Mouse (Mus musculus) neural tube, embryonic 13.5 days (tissue): ENCODE data around the gene Arfip2. TPM values are rescaled to one million over a fixed set of nuclear protein-coding genes. Genes with fewer than 3 reads are reported as not detected.

Source experiments
- ATAC-seq: fragments of 200-750 bp; cut with Nextera tagmentation; 2 replicates; pipeline ENCODE4 v1.8.0; 2017; ENCODE audit warnings: low read depth, mild to moderate bottlenecking, moderate TSS enrichment, moderate library complexity
- H3K27ac ChIP-seq: fragments of 300-500 bp; sonication (generic); replicated peaks from 2 replicates; pipeline ENCODE4 v1.5.1; 2015; ENCODE audit warnings: moderate library complexity, mild to moderate bottlenecking, inconsistent platforms
- H3K27me3 ChIP-seq: fragments of 300-500 bp; sonication (generic); 2 replicates; pipeline ENCODE4 v1.6.1; 2015; ENCODE audit warnings: mild to moderate bottlenecking, inconsistent platforms
- H3K36me3 ChIP-seq: fragments of 300-500 bp; sonication (generic); 2 replicates; pipeline ENCODE4 v1.6.1; 2015; ENCODE audit warnings: mild to moderate bottlenecking, inconsistent platforms
- H3K4me1 ChIP-seq: fragments of 300-500 bp; sonication (generic); replicated peaks from 2 replicates; pipeline ENCODE4 v1.6.1; 2015; ENCODE audit warnings: inconsistent platforms
- H3K4me2 ChIP-seq: fragments of 300-500 bp; sonication (generic); 2 replicates; pipeline ENCODE4 v1.6.1; 2015; ENCODE audit warnings: inconsistent platforms, mild to moderate bottlenecking, moderate library complexity
- H3K4me3 ChIP-seq: fragments of 300-500 bp; sonication (generic); 2 replicates; pipeline ENCODE4 v1.5.1; 2015; ENCODE audit warnings: mild to moderate bottlenecking, inconsistent platforms
- H3K9ac ChIP-seq: fragments of 300-500 bp; sonication (generic); 2 replicates; pipeline ENCODE4 v1.6.1; 2015; ENCODE audit warnings: moderate library complexity, mild to moderate bottlenecking, inconsistent platforms
- H3K9me3 ChIP-seq: fragments of 300-500 bp; sonication (generic); 2 replicates; pipeline ENCODE4 v1.6.1; 2016; ENCODE audit warnings: inconsistent platforms
- WGBS: fragments of 180-500 bp; shearing (Covaris S2); methylation state at CpG from one replicate; pipeline ENCODE4 v1.1.7; 2015; 5-methylcytosine and 5-hydroxymethylcytosine counted together
- polyA plus RNA-seq: library from polyadenylated mRNA; unstranded; fragments of >200 nt; fragmentation: Nextera tagmentation; extraction: Ambion mirVana; gene quantifications from 2 replicates; pipeline ENCODE4 v1.2.1, GENCODE M21; 2015

The Arfip2 gene
- 81.1 and 82.1 TPM in 2 replicates for polyA plus RNA-seq

DNA sequence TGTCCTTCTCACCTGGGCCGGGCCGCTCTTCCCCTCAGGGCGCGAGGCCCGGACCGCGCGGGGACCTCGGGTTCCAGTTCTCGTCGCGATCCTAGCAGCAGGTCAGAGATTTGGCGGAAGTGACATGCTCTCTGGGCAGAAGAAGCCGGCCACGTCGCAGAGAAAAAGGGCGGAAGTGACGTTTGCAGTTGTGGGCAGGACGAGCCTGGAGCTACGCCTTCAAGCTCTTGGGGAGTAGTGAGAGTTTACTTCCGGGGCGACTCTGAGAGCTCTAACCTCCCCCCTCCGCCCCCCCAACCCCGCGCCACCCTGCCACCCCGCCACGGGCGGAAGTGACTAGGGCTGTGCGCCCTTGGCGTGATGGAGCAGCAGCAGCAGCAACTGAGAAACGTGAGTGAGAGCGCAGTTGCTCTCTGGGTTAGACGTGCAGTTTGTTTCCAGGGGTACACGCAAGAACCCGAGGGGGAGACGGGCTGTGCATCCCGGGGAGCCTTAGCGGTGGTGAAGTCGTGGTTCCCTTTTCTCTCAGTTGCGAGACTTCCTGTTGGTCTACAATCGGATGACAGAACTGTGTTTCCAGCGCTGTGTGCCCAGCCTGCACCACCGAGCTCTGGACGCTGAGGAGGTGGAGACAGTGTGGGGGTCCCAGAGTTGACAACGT, at the start of gene Arfip2, which contains the start of gene Gm45799:
Gene Arfip2, minus strand, starts transcription at position 184 of the 661 bp plus-strand sequence.
Gene Gm45799, plus strand, starts transcription at position 320 of the 661 bp plus-strand sequence.
- Histone ChIP-seq H3K27me3 (no peaks in the 10 kb centered on the region), H3K36me3 (peaks cover 44% of the 10 kb centered on the region), H3K9me3 (no peaks in the 10 kb centered on the region), H3K4me2 (peak within 1 kb of the TSS; percentile 88), H3K9ac (peak within 1 kb of the TSS; percentile 91), H3K27ac (peak within 1 kb of the TSS; percentile 88), H3K4me3 (peak within 1 kb of the TSS; percentile 71), H3K4me1 (peaks cover 41% of the 10 kb centered on the region)
- ATAC-seq = peak; percentile 97
- under 1% methylated on average over 42 of the region's 45 CpGs for WGBS

DNA sequence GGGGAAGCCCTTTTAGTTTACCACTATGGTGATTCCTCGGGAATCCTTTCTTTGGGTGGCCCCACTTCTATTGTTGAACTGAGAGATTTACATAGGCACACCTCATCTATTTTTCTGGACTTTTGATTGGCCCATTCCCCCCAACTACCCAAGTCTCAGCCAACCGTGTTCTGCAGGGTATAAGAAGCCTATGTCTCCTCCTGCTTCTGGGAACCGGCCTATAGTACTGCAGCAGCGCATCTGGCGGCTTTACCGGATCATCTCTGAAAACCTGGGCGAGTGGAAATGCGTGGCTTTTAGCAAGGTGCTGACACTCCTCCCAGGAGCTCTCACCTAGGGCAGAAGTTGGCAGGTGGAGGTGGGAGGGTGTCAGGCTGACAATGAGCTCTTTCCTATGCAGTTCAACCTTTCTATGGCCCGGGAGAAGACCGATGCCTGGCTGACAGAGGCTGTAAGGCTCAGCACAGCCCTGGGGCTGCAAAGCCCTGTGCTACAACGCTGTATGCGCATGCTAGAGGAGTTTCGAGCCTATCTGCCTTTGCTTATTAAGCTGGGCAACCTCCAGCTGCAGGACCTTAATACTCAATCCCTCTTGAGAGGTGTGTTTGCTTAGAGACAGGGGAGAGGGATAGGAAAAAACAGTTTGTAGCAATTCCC, 45.5 kb upstream of the Arfip2 start:
- Histone ChIP-seq H3K27ac (no peak overlapping the region), H3K4me2 (peak overlapping the region; percentile 20; the same call in 1 of the 2 replicates), H3K9me3 (no peaks in the 10 kb centered on the region), H3K27me3 (no peaks in the 10 kb centered on the region), H3K9ac (no peak overlapping the region), H3K4me3 (no peak overlapping the region), H3K36me3 (no peaks in the 10 kb centered on the region), H3K4me1 (0 out of 2 replicates have a peak, but pooled peaks cover 6% of the 10 kb centered on the region)
- 0 out of 2 replicates have a peak, but pooled peaks have one; percentile 15 for ATAC-seq
- WGBS = 18% methylated on average over 13 of the region's 13 CpGs

DNA sequence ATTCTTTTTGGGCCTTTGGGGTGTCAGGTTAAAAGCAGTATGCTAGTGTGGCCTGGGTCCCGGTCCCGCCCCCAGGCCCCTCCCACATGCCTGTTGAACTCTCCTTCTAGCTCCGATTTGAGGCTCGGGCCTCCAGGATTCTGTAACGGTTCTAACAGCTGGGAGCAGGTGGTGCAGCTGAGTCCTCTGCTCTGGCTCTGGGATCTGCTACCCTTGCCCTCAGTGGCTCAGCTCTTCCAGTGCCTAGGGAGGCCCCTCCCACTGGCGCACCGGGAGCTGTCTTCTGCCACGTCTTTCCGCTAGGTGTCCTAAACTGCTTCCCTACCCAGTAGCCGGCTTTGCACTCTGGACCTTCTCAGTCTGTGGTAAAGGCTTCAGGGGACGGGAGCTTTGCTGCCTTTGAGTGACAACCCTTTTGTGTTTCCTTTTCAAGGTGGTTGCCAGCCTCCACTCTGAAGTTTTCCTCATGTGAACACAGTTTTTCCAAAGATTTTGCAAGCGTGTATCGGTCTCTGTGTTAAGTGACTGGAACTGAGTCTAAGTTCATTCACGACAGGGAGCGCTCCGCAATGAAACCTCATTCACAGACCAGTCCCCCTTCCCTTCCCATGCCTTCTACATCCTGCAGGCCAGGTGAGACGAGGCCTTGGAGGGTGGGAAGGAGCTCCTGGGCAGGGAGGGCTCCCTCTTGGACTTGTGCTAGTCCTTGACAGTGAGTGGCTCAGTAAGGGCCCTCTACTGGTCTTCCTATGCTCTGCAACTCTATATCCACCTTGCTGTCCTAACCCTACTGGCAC, 10.6 kb upstream of the Arfip2 start, which contains the start of gene Dnhd1:
Gene Dnhd1, plus strand, starts transcription at position 189 of the 797 bp plus-strand sequence.
- Histone ChIP-seq H3K4me1 (peaks cover 10% of the 10 kb centered on the region), H3K4me3 (peak within 1 kb of the TSS; percentile 32), H3K36me3 (peaks cover 8% of the 10 kb centered on the region), H3K9ac (peak within 1 kb of the TSS; percentile 44), H3K9me3 (no peaks in the 10 kb centered on the region), H3K27ac (peak within 1 kb of the TSS; percentile 39; the same call in 1 of the 2 replicates), H3K27me3 (no peaks in the 10 kb centered on the region), H3K4me2 (peak within 1 kb of the TSS; percentile 64)
- peak; percentile 95 for ATAC-seq
- 2% methylated on average over 17 of the region's 17 CpGs for WGBS

DNA sequence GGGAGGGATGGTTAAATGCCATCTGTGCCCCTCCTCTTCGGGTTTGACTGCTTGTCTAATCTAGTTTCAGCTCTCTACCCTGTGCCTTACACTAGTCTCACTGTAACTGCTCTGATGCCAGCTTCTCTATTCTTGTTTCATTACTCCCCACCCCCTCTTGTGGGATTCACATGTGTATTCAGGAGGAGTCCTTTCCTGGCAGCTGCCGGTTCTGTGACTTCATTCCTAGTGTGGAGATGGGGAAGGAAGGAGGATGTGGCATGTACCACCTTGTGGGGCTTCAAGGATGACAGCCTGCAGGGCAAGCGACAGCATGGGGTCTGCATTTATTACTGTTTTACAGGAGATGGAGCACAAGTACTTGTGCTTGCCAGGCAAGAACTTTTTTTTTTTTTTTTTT, 1.7 kb upstream of the Arfip2 start:
- peak overlapping the region; percentile 71 for H3K4me3 ChIP-seq

DNA sequence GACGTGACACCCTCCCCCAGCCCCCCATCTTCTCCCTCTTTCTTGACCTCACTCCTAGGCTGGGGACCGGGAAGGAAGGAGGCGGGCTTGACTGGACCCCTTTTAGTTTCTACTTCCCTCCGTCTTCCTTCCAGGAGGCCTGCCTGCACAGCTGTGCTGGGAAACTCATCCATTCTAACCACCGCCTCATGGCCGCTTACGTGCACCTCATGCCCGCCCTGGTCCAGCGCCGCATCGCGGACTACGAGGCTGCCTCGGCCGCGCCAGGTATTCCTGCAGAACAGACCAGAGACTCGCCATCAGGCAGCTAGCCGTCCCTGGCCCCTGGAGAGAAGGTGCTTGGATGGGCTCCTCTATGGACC, 659 bp upstream of the Arfip2 start:
- peak overlapping the region; percentile 91 for H3K9ac ChIP-seq
- H3K9me3 ChIP-seq = no peaks in the 10 kb centered on the region
- H3K27me3 ChIP-seq = no peaks in the 10 kb centered on the region
- no peak; the same call in 1 of the 2 replicates for ATAC-seq
- H3K4me2 ChIP-seq = peak overlapping the region; percentile 88
- H3K4me1 ChIP-seq = peaks cover 36% of the 10 kb centered on the region
- H3K36me3 ChIP-seq = peaks cover 43% of the 10 kb centered on the region
- WGBS = under 1% methylated on average over 18 of the region's 18 CpGs
- peak overlapping the region; percentile 71 for H3K4me3 ChIP-seq
- H3K27ac ChIP-seq = peak overlapping the region; percentile 88

More for the DNA sequence above, 1.7 kb upstream of the Arfip2 start:
- ATAC-seq = no peak
- peak overlapping the region; percentile 38; the same call in 1 of the 2 replicates for H3K27ac ChIP-seq
- H3K9ac ChIP-seq = peak overlapping the region; percentile 91
- H3K27me3 ChIP-seq = no peaks in the 10 kb centered on the region
- H3K4me1 ChIP-seq = peaks cover 32% of the 10 kb centered on the region
- H3K4me2 ChIP-seq = peak overlapping the region; percentile 88
- H3K36me3 ChIP-seq = peaks cover 36% of the 10 kb centered on the region
- WGBS = 38% methylated on average over 3 of the region's 3 CpGs
- H3K9me3 ChIP-seq = no peaks in the 10 kb centered on the region

DNA sequence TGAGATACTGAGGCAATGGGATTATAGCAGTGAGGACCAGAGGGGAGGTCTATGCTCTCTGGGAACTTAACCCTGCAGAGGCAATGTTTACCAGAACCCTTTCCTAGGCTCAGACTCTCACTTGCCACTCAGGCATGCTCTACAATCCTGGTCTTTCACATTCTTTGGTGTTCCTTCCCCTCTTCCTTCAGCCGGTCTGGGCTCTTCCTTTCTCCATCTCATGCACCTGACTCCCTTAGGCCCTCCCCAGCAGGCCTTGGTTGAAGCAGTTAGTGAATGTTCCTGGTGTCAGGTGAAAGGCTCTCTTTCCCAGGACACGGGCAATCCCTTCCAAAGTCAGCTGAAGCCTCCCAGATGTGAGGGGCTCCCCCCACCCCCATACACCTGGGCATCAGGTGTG, 460 bp downstream of the Arfip2 start, which contains the start of gene Timm10b:
Gene Timm10b, plus strand, starts transcription at position 301 of the 400 bp plus-strand sequence.
- peaks cover 39% of the 10 kb centered on the region for H3K36me3 ChIP-seq

DNA sequence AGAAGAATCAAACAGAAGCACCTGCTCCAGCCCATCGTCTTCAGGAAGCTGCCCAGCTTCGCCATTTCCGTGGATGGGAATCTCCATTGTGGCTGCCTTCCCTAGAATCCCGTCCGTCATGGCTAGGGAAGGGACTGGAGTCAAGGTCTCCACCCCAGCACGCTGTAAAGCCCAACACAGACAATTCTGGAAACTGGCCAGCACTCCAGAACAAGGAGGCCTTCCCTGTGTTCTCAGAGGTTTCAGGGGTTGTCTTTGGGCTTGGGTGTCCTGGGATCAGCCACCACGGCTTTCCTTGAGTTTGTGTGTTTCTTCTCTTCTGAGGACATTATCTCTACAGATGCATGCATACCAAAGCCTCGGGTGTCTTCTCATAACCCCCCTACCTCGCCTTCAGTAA, 912 bp downstream of the Arfip2 start:
- Histone ChIP-seq H3K4me3 (peak overlapping the region; percentile 71), H3K9ac (peak overlapping the region; percentile 91), H3K27ac (no peak overlapping the region), H3K9me3 (no peaks in the 10 kb centered on the region), H3K27me3 (no peaks in the 10 kb centered on the region), H3K4me2 (peak overlapping the region; percentile 88), H3K4me1 (peaks cover 52% of the 10 kb centered on the region), H3K36me3 (peaks cover 39% of the 10 kb centered on the region)
- WGBS = 77% methylated on average over 9 of the region's 9 CpGs
- no peak for ATAC-seq

More for the DNA sequence above, 460 bp downstream of the Arfip2 start, which contains the start of gene Timm10b:
- Histone ChIP-seq H3K4me2 (peak within 1 kb of the TSS; percentile 88), H3K27ac (peak within 1 kb of the TSS; percentile 88), H3K4me3 (peak within 1 kb of the TSS; percentile 71), H3K9ac (peak within 1 kb of the TSS; percentile 91), H3K27me3 (no peaks in the 10 kb centered on the region), H3K9me3 (no peaks in the 10 kb centered on the region), H3K4me1 (peaks cover 47% of the 10 kb centered on the region)
- 6% methylated on average over 2 of the region's 2 CpGs for WGBS
- no peak; the same call in 1 of the 2 replicates for ATAC-seq

DNA sequence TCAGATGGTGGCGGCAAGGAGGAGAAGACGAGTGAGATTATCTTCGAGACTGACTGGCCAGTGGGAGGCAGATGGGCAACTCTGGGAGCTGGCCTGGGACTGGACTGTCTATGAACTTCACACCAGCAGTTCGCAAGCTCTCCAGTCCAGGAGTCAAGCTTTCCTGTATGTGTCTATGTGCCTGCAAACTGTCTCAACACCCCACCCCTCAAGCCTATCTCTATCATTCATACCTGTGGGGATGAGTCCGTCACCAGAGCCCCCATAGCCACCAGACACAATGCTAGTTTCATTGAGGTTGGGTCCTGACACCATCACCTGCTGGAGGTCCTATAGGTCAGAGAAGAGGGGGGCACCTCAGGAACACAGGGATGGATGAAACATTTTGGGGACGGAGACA, 1.4 kb downstream of the Arfip2 start:
- Histone ChIP-seq H3K36me3 (peaks cover 39% of the 10 kb centered on the region), H3K4me3 (no peak overlapping the region)
- ATAC-seq = no peak

DNA sequence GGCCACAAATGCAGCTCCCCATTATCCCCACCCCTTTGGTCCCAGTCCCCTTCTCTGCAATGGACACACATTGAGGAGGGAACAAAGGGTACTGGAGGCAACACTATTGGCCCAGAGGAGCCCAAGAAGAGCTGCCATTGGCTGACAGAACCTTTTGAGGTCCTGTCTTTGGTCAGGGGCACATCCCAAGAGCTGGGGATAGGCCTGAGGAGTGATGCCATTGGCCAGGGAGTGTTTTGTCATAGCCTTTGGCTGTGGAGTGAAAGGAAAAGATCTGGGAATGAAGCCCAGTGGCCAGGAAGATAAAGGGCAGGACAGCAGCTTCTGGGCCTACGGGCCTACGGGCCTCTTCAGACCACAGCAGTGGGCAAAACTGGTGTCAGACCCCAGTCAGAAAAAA, 4.5 kb downstream of the Arfip2 start:
- Histone ChIP-seq H3K9me3 (no peaks in the 10 kb centered on the region), H3K27me3 (no peaks in the 10 kb centered on the region), H3K9ac (no peak overlapping the region), H3K4me3 (no peak overlapping the region), H3K36me3 (peaks cover 34% of the 10 kb centered on the region), H3K27ac (peak overlapping the region; percentile 93), H3K4me1 (peaks cover 65% of the 10 kb centered on the region), H3K4me2 (no peak overlapping the region)
- no peak for ATAC-seq
- WGBS = 98% methylated on average over 2 of the region's 2 CpGs

More for the DNA sequence above, 1.4 kb downstream of the Arfip2 start:
- H3K9ac ChIP-seq = peak overlapping the region; percentile 91; the same call in 1 of the 2 replicates
- 94% methylated on average over 6 of the region's 6 CpGs for WGBS
- no peaks in the 10 kb centered on the region for H3K27me3 ChIP-seq
- no peak overlapping the region for H3K27ac ChIP-seq
- peak overlapping the region; percentile 88 for H3K4me2 ChIP-seq
- H3K4me1 ChIP-seq = peaks cover 57% of the 10 kb centered on the region
- no peaks in the 10 kb centered on the region for H3K9me3 ChIP-seq

DNA sequence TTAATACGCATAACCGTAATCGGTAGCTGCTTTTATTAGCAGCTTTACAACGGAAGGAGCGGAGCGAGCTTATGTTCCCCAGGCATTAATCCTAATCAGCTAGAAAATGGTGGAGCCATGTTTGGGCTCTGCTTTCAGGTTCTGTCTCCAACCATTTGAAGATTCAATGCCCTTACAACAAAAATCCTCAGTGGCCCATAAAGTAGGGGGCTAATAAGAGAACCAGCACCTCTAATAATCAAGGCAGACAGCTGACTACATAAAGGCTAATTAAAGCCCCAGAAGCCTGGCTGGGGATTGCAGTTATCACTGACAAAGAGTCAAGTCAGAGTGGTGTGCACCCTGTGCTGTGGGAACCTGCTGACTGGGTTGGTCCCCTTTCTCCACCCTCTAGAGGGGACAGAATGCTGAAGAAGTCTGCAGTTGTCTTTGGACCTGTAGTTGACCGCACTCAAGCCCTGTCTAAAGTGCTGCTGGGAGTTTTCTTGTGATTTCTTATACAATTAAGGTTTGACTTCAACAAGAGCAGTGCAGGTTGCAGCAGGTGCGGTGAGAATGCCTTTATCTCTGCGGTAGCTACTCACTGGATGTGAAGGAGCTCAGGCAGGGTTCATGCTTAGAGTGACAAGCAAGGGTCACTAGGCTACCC, 5.8 kb downstream of the Arfip2 start:
- Histone ChIP-seq H3K36me3 (peaks cover 34% of the 10 kb centered on the region), H3K4me2 (peak overlapping the region; percentile 86), H3K9me3 (no peaks in the 10 kb centered on the region), H3K4me3 (peak overlapping the region; percentile 86), H3K9ac (peak overlapping the region; percentile 95), H3K27me3 (no peaks in the 10 kb centered on the region), H3K4me1 (peaks cover 71% of the 10 kb centered on the region), H3K27ac (peak overlapping the region; percentile 93)
- peak; percentile 23 for ATAC-seq
- 39% methylated on average over 9 of the region's 9 CpGs for WGBS

DNA sequence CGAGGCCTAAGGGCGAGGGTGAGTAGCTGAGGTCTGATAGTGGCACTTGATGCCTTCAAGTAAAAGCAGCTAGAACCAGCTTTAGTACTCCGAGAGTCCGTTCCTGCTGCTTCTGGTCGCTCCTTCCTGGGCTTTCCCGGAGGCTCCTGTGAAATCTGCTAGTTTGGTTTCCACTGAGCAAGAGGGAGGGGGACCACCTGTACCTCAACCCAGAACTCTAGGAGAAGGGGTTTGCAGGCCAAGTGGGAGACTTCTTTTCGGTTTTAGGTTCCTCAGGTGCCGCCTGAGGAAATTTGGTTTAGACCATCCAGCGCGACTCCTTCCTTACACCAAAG, 6.4 kb downstream of the Arfip2 start:
- Histone ChIP-seq H3K9me3 (no peaks in the 10 kb centered on the region), H3K9ac (peak overlapping the region; percentile 95), H3K36me3 (peaks cover 33% of the 10 kb centered on the region), H3K4me1 (peaks cover 71% of the 10 kb centered on the region), H3K4me2 (peak overlapping the region; percentile 86), H3K27me3 (no peaks in the 10 kb centered on the region), H3K27ac (peak overlapping the region; percentile 93), H3K4me3 (peak overlapping the region; percentile 86)
- ATAC-seq = no peak; the same call in 1 of the 2 replicates
- WGBS = 4% methylated on average over 10 of the region's 10 CpGs
